Mouse (Mus musculus): Measurements from ENCODE around the gene Lclat1. TPM values are rescaled to one million over a fixed set of nuclear protein-coding genes. Genes with fewer than 3 reads are reported as not detected.

Lclat1 gene
- polyA plus RNA-seq, 1 experiment, result 9.2 TPM

DNA sequence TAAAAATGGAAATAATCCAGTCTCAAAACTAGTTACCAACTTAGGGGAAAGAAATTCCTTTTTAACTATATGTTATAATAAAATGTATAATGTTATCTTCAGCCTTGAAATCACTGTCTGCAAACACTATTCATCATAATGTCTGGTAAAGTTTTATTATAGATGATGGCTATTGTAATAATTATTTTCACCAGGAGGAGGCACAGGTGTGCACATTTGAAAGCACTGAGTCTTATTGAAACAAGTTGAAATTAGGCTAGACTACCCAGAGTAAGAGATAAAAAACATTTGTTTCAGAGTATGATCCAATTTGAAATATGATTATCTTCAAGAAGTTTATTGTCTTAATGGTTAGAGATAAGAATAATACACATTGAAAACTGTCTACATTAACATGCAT is 91.6 kb downstream of the Lclat1 start:
- Histone ChIP-seq H3K4me1 (ENCODE audit: control insufficient read depth, insufficient read depth, low read length) (no peaks in the 10 kb centered on the region), H3K36me3 (ENCODE audit: control insufficient read depth, insufficient read depth, low read length) (no peaks in the 10 kb centered on the region)

DNA sequence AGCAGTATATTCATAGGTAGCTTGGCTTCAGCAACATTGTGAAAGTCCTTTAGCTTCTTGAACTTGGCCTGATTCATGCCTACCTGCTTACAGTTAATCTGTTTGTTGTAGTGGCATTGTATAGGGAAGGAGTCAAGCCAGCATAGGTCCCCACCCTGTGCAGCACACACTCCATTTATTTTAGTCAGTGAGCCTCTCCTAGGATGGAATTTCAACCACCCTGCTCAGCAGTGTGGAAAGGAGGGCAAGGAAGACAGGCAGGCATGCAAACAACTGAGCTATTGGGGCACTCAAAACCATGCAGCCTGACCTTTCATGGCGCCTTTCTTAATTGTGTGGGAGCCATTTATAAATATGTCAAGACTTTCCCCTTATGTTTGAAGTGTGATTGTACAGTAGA is 92.6 kb downstream of the Lclat1 start:
- H3K27me3 ChIP-seq (ENCODE audit: control insufficient read depth, insufficient read depth, low read length), result no peaks in the 10 kb centered on the region
- no peak overlapping the region for H3K27ac ChIP-seq (ENCODE audit: control insufficient read depth, insufficient read depth, low read depth, low read length)
- no peaks in the 10 kb centered on the region for H3K4me1 ChIP-seq (ENCODE audit: control insufficient read depth, insufficient read depth, low read length)
- no peak overlapping the region for H3K4me3 ChIP-seq (ENCODE audit: control insufficient read depth, low read depth, low read length)
- H3K36me3 ChIP-seq (ENCODE audit: control insufficient read depth, insufficient read depth, low read length), result no peaks in the 10 kb centered on the region
- TF ChIP-seq CTCF (IDR thresholded peaks at IDR 0.05; ENCODE audit: control insufficient read depth, insufficient read depth, insufficient replicate concordance, low read depth, low read length) (no peak), POLR2A (IDR thresholded peaks at IDR 0.05; ENCODE audit: control insufficient read depth, low read depth, low read length) (no peak)

More for the DNA sequence above, 91.6 kb downstream of the Lclat1 start:
- Histone ChIP-seq H3K27me3 (ENCODE audit: control insufficient read depth, insufficient read depth, low read length) (no peaks in the 10 kb centered on the region), H3K27ac (ENCODE audit: control insufficient read depth, insufficient read depth, low read depth, low read length) (no peak overlapping the region), H3K4me3 (ENCODE audit: control insufficient read depth, low read depth, low read length) (no peak overlapping the region)
- TF ChIP-seq POLR2A (IDR thresholded peaks at IDR 0.05; ENCODE audit: control insufficient read depth, low read depth, low read length) (no peak), CTCF (IDR thresholded peaks at IDR 0.05; ENCODE audit: control insufficient read depth, insufficient read depth, insufficient replicate concordance, low read depth, low read length) (no peak)

DNA sequence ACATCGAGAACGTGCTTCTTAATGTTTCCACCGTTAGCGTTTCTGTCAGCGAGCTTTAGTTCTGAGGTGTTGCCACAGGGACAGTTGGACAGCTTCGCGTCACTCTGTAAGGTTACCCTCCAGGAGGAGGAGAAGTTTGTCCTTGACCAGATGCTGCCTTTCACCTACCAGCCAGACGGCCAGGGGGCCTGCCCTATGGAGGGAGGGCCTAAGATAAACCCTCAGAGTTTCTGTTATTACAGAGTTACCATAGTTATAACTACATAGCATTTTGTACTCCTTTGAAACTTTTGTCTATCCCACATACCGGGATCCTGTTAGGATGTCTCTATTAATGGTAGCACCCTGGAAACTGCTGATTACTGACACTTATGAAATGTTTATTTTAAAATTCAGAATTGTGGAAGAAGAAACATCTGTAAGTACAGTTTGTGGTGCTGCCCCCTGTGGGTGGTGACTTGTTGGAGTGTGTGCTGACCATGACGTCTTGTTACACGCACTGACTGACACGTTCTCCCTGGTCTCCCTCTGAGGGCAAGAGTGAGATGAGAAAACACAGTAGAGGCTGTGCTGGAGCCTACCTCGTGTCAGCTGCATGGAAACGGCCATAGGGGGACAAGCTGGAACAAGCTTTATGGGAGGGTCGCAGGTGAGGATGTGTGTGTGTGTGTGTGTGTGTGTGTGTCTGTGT is 96.0 kb downstream of the Lclat1 start:
- Histone ChIP-seq H3K27me3 (ENCODE audit: control insufficient read depth, insufficient read depth, low read length) (no peaks in the 10 kb centered on the region), H3K36me3 (ENCODE audit: control insufficient read depth, insufficient read depth, low read length) (no peaks in the 10 kb centered on the region), H3K27ac (ENCODE audit: control insufficient read depth, insufficient read depth, low read depth, low read length) (no peak overlapping the region), H3K4me3 (ENCODE audit: control insufficient read depth, low read depth, low read length) (no peak overlapping the region), H3K4me1 (ENCODE audit: control insufficient read depth, insufficient read depth, low read length) (no peaks in the 10 kb centered on the region)
- TF ChIP-seq POLR2A (IDR thresholded peaks at IDR 0.05; ENCODE audit: control insufficient read depth, low read depth, low read length) (no peak), CTCF (IDR thresholded peaks at IDR 0.05; ENCODE audit: control insufficient read depth, insufficient read depth, insufficient replicate concordance, low read depth, low read length) (no peak)

- Histone ChIP-seq H3K27ac (ENCODE audit: control insufficient read depth, insufficient read depth, low read depth, low read length) (no peak overlapping the region), H3K36me3 (ENCODE audit: control insufficient read depth, insufficient read depth, low read length) (no peaks in the 10 kb centered on the region), H3K27me3 (ENCODE audit: control insufficient read depth, insufficient read depth, low read length) (no peaks in the 10 kb centered on the region), H3K4me1 (ENCODE audit: control insufficient read depth, insufficient read depth, low read length) (no peaks in the 10 kb centered on the region), H3K4me3 (ENCODE audit: control insufficient read depth, low read depth, low read length) (no peak overlapping the region)
- TF ChIP-seq CTCF (IDR thresholded peaks at IDR 0.05; ENCODE audit: control insufficient read depth, insufficient read depth, insufficient replicate concordance, low read depth, low read length) (no peak), POLR2A (IDR thresholded peaks at IDR 0.05; ENCODE audit: control insufficient read depth, low read depth, low read length) (no peak)
Observed at GRCm38 (mm10) chr17:73210960-73211531, 103.3 kb downstream of the Lclat1 start.

GRCm38 (mm10) chr17:73212754-73213153 is 105.0 kb downstream of the Lclat1 start:
- no peak for TF ChIP-seq CTCF (IDR thresholded peaks at IDR 0.05; ENCODE audit: control insufficient read depth, insufficient read depth, insufficient replicate concordance, low read depth, low read length)
- no peak for TF ChIP-seq POLR2A (IDR thresholded peaks at IDR 0.05; ENCODE audit: control insufficient read depth, low read depth, low read length)
- Histone ChIP-seq H3K4me1 (ENCODE audit: control insufficient read depth, insufficient read depth, low read length) (no peaks in the 10 kb centered on the region), H3K27ac (ENCODE audit: control insufficient read depth, insufficient read depth, low read depth, low read length) (no peak overlapping the region), H3K27me3 (ENCODE audit: control insufficient read depth, insufficient read depth, low read length) (no peaks in the 10 kb centered on the region), H3K36me3 (ENCODE audit: control insufficient read depth, insufficient read depth, low read length) (no peaks in the 10 kb centered on the region), H3K4me3 (ENCODE audit: control insufficient read depth, low read depth, low read length) (no peak overlapping the region)

- H3K36me3 ChIP-seq (ENCODE audit: control insufficient read depth, insufficient read depth, low read length), result no peaks in the 10 kb centered on the region
- no peaks in the 10 kb centered on the region for H3K4me1 ChIP-seq (ENCODE audit: control insufficient read depth, insufficient read depth, low read length)
- no peak overlapping the region for H3K27ac ChIP-seq (ENCODE audit: control insufficient read depth, insufficient read depth, low read depth, low read length)
- H3K27me3 ChIP-seq (ENCODE audit: control insufficient read depth, insufficient read depth, low read length), result no peaks in the 10 kb centered on the region
- TF ChIP-seq CTCF (IDR thresholded peaks at IDR 0.05; ENCODE audit: control insufficient read depth, insufficient read depth, insufficient replicate concordance, low read depth, low read length), result no peak
- no peak for TF ChIP-seq POLR2A (IDR thresholded peaks at IDR 0.05; ENCODE audit: control insufficient read depth, low read depth, low read length)
- H3K4me3 ChIP-seq (ENCODE audit: control insufficient read depth, low read depth, low read length), result no peak overlapping the region
Observed at GRCm38 (mm10) chr17:73213187-73213586, 105.4 kb downstream of the Lclat1 start.

- H3K4me1 ChIP-seq (ENCODE audit: control insufficient read depth, insufficient read depth, low read length), result no peaks in the 10 kb centered on the region
- no peaks in the 10 kb centered on the region for H3K36me3 ChIP-seq (ENCODE audit: control insufficient read depth, insufficient read depth, low read length)
- TF ChIP-seq CTCF (IDR thresholded peaks at IDR 0.05; ENCODE audit: control insufficient read depth, insufficient read depth, insufficient replicate concordance, low read depth, low read length), result no peak
- TF ChIP-seq POLR2A (IDR thresholded peaks at IDR 0.05; ENCODE audit: control insufficient read depth, low read depth, low read length), result no peak
- H3K4me3 ChIP-seq (ENCODE audit: control insufficient read depth, low read depth, low read length), result no peak overlapping the region
- H3K27me3 ChIP-seq (ENCODE audit: control insufficient read depth, insufficient read depth, low read length), result no peaks in the 10 kb centered on the region
- H3K27ac ChIP-seq (ENCODE audit: control insufficient read depth, insufficient read depth, low read depth, low read length), result no peak overlapping the region
Observed at GRCm38 (mm10) chr17:73213677-73214076, 105.9 kb downstream of the Lclat1 start.

Data from testis, adult 2 months (tissue).